Mouse (Mus musculus) ovary, adult 18-20 months (tissue): ENCODE data around the gene Sh3d19.
"Not testable (repeated sequence)": the region's sequence is repeated elsewhere in the genome, so short reads cannot be mapped to it uniquely, and the experiment has no call there.

ENCODE experiments used
- DNase-seq: peaks from one replicate; pipeline ENCODE4 v3.0.0; 2022; ENCODE audit warnings: low spot score, mixed read lengths

The Sh3d19 gene

GRCm38 (mm10) chr3:86093213-86093845 lies 122.4 kb downstream of the Sh3d19 start:
- DNase-seq: no peak

DNA sequence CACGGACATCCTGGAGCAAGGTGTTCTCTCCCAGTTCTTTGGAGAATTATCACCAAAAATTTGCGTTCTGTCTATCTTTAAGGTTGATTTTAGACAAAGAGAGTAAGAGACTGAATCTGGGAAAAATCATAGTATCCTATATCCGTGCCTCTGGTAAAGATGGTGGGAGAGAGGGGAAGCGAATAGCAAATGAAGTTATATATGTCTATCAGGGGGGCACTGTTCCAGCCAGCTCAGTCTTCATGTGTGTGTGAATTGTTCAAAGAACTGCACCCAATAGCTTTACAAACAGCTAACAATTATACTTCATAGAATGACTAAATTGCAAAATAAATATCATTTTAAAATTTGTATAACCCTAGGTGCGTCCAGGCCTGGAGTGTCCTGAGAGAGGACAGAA lies 123.0 kb downstream of the Sh3d19 start:
- DNase-seq: no peak

- no peak for DNase-seq
These were observed 131.0 kb downstream of the Sh3d19 start for GRCm38 (mm10) chr3:86101956-86102355.

DNA sequence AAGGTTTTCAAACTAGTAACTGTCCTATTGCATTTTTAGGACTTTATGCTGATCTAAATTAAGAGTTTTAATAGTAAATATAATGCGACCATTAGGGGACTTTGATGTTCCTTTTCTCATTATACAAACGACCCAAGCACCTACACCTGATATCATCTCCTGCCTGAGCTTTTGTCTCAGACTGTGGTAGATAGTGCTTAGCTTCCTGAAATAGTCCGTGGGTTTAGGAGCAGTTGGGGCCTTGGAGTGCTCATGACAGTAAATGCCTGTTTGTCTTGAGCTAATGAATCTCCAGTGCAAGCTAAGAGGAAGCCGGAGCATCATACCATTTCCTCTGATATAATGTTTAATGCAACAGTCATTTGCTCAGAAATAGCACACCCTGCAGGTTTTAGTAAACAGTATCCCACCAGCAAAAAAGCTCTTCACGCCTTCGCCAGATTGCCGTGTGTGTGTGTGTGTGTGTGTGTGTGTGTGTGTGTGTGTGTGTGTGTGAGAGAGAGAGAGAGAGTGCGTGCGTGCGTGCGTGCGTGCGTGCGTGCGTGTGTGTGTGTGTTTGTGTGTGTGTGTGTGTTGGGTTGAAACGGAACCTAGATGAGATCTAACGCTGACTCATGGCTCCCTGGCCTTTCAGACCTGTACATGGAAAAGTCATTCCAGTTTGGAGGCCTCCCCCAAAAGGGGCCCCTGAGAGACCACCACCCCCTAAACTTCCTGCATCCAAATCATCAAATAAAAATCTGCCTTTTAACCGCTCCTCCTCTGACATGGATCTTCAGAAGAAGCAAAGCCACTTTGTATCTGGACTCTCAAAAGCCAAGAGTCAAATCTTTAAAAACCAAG lies 132.8 kb downstream of the Sh3d19 start:
- DNase-seq: no peak

GRCm38 (mm10) chr3:86104433-86104832 lies 133.5 kb downstream of the Sh3d19 start:
- DNase-seq: not testable (repeated sequence)

DNA sequence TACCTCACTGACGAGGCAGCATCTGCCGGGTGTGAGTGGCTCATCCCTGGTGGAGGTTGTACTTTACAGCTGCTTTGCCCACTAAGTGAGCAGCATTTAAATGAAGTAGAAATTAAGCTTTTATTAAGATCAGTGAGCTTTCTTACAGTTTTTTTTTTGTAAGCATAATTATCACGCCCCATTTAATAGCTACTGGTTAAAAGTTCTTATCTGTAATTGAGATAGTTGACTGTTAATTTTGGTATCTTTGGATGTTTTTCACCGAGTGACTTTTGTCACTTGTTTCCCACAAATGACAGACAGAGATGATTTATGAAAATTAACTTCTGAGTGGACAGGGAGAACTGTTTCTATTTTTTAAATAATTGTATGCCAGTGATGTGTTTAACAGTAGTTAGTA lies 134.0 kb downstream of the Sh3d19 start:
- DNase-seq: no peak

GRCm38 (mm10) chr3:86106086-86106632 lies 135.2 kb downstream of the Sh3d19 start:
- no peak for DNase-seq

DNA sequence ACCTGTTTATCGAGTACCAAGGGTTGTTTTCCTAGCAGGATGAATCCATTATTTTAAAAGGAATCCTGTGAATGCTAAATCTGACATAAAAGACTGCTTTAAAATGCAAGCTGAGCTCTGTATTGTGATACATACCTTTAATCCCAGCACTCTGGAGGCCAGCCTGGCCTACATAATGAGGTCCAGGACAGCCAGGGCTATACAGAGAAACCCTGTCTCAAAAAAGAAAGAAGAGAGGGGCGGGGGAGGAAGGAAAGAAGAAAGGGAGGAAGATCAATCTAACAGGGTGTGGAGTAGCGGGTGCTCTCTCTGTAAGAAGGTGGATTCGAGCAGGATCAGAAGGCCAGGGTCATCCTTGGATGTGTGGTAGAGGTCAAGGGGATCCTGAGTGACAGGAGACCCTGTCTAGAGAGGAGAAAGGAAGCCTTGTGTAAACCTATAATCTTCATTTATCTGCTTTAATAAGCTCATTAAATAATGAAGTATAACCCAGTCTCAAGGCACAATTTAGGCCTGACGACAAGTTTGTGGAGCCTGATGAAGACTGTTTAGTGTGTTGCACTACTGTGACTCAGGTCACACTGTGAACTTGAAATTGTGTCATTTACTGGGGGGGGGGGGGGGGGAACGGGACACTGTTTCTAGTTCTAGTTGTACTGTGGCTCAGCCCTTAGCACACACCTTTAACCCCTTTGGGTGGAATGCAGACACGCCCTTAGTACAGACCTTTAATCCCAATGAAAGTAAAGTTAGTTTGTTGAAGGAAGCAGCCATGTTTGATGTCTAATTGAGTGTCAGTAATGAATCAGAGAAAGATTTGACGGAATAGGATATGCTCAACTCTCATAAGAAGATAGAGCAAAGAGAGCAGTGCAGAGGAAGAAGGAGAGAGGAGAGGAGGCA lies 137.0 kb downstream of the Sh3d19 start:
- no peak for DNase-seq

GRCm38 (mm10) chr3:86108576-86108975 lies 137.7 kb downstream of the Sh3d19 start:
- no peak for DNase-seq

- no peak for DNase-seq
These were observed 138.2 kb downstream of the Sh3d19 start for GRCm38 (mm10) chr3:86109099-86109498.

- peak; percentile 54 for DNase-seq
These were observed 139.2 kb downstream of the Sh3d19 start for GRCm38 (mm10) chr3:86110077-86110476.

GRCm38 (mm10) chr3:86112766-86113165 lies 141.9 kb downstream of the Sh3d19 start:
- DNase-seq: no peak

DNA sequence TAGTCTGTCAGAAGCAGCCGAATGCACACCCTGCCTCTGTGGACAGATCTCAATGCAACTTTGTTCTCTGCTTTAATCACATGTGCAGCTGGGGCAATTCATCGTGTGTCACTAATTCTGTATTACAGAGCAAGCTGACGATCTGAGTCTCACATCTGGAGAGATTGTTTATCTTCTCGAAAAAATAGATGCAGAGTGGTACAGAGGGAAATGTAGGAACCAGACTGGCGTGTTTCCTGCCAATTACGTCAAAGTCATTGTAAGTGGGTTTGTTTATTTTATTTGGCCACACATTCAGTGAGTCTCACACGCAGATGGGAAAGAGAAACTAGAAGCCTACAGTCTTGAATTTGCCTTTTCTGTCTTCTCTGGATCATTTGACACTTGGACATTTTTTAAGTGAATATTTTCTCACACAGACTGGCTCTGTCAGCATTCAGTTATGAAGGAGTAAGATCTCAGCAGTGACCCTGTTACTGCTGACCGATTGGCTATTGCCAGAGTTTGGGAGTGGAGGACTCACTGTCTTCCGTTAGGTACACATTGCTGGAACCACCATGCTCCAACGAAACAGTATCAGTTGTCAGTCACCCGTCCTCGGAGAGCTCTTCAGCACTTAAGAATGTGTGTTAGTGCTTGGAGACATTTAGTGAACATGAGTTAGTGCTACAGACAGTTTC lies 143.9 kb downstream of the Sh3d19 start:
- DNase-seq: no peak

DNA sequence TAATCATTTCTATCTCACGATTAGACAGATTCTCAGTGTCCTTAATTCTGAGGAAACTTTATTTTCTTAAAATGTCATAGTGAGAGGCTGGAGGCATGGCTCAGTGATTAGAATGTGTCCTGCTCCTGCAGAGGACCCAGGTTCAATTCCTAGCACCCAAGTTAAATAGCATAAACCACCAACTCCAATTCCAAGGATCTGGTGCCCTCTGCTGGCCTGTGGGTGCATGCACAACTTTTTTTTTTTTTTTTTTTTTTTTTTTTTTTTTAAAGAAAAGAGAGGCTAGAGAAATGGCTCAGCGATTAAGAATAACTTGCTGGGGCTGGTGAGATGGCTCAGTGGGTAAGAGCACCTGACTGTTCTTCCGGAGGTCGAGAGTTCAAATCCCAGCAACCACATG lies 146.0 kb downstream of the Sh3d19 start:
- DNase-seq: no peak

- no peak for DNase-seq
These were observed 148.5 kb downstream of the Sh3d19 start for GRCm38 (mm10) chr3:86119237-86119932.

- no peak for DNase-seq
These were observed 151.2 kb downstream of the Sh3d19 start for GRCm38 (mm10) chr3:86122156-86122555.

GRCm38 (mm10) chr3:86123251-86123746 lies 152.4 kb downstream of the Sh3d19 start:
- DNase-seq: no peak

DNA sequence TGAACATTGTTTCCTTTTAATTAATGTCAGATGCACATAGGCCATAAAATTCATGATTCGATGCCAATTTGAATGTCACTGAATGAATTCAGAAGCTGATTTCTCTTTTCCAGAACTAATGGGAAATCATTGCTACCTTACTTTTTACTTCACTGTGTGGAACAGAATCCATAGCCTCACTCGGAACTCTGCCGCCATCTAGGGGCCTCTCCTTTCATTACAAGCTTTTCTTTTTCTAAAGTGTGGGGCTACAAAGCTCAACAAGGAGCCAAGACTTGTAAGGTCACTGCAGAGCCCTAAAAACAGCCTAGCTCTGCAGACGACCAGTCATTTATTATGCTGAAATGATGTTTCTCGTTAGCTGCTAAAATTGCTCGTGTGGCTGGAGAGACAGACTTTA lies 158.8 kb downstream of the Sh3d19 start:
- no peak for DNase-seq

GRCm38 (mm10) chr3:86134939-86135638 lies 164.2 kb downstream of the Sh3d19 start:
- no peak for DNase-seq

DNA sequence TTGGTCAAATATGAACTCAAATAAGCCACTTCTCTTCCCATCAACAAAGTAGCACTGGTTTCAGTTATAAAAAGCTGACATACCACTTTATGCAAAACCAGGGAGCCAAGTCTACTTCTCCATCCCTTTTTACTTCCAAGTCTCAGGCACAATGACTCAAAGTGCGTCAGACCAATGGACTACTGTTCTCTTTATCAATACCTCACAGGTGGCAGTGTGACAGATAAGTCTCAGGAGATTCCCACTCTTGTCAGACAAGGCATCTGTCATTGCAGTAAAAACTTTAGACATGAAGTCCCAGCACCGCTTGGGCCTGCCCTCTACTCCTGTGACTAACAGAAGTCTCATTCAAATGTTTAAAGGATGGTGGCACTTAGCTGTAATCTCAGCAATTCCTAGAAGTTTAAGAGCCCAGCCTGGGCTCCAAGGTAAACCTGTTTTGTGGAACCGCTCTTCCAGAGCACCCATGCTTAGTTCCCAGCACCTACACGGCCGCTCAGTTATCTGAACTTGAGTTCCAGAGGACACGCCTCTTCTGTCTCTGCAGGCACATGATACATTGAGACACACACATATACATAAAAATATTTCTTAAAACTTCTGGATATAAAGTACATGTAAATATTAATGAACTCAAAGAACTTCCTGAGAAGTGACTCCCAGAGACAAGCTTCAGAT lies 165.1 kb downstream of the Sh3d19 start:
- DNase-seq: no peak
